Mouse (Mus musculus): ENCODE results near the gene Ep300.

Gene Ep300

GRCm38 (mm10) chr15:81584913-81585745 lies at the start of gene Ep300:
Ep300 (plus strand) TSS chr15:81585351.
- peak; percentile 97 for DNase-seq

DNA sequence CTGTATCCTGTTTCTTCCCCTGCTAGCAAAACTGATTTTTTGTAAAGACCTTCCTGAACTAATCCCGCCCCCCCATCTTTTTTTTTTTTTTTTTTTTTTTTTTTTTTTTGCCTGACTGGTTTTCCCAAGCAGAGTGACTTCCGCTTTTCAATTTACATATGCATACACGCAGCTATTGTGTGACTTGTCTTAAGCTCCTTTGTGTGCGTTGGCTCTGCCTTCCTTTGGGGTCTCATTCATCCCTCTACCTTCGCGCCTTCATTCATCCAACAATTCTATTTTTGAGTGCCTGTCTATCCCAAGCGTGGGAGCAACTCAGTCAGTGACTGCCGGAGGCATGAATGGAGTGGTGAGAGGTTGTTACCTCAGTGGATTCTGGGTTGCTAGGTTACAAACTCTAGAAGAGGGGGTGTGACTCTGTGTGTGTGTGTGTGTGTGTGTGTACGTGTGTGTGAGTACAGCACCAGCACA lies 49.2 kb upstream of the Ep300 start:
- DNase-seq: no peak

- DNase-seq: no peak
Measured at GRCm38 (mm10) chr15:81538149-81538548, 47.0 kb upstream of the Ep300 start.

DNA sequence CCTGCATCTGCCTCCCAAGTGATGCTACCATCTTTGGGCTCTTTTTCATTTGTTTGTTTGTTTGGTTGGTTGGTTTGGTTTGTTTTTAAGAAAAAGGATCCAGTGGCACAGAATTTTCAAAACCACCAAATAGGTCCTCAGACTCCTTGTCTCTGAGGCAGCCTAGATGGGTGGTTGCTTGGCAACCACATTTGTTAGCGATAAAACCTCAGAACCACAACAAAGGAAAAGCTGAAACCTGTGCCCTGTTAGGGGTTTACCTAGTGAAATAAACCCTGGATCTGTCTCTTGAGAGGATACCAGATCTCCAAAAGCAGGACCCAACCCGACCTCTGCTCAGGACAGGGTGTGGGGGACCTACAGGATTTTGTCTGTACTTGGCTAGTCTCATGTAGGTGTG lies 45.6 kb upstream of the Ep300 start:
- DNase-seq: no peak

GRCm38 (mm10) chr15:81544916-81545315 lies 40.2 kb upstream of the Ep300 start:
- no peak for DNase-seq

GRCm38 (mm10) chr15:81545387-81546176 lies 39.6 kb upstream of the Ep300 start:
- no peak for DNase-seq

DNA sequence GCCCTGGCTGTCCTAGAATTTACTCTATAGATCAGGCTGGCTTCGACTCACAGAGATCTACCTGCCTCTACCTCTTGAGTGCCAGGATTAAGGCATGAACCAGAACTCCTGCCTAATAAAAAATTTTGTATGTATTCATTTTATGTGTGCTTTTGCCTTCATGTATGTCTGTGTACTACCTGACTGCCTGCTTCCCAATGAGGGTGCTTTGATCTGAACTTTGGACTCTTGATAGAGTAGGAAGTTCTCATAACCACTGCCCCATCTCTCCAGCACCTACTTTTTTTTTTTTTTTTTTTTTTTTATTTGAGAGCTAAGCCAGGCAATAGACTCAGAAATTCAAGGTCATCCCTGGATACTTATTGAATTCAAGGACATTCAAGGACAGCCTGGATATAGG lies 31.7 kb upstream of the Ep300 start:
- no peak for DNase-seq

DNA sequence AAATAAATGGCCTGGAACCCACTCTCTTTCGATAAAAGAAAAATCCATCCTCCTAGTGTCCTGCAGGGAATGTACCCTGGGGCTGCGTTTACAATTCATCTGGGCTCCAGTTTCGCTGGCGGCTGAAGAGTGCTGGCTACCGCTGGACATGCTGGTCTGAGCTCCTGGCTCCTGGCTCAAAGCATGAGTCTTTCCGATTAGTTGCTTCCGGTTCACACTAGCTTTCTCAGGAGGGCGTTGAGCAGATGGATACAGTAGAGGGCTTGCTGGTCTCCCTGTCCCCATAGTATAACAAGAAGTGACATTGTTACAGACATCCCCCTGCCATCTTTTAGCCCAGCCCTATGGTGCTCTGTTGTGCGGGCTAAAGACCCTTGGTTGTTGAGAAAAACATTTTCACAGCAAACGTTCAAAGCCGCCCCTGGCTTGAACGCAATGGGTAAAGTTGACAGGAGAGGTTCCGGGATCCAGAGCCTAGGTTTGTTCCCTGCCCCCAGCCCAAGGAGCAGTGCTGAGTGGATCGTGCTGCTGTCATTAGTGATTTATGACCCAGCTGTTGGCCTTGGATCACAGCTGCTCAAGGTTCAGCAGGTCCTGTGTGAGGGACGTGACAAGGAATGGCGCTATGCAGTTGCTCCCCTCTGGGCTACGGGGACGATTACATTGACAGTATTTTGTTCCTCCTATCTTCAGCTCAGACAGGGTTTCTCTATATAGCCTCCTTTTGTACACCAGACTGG lies 30.4 kb upstream of the Ep300 start:
- DNase-seq: no peak

DNA sequence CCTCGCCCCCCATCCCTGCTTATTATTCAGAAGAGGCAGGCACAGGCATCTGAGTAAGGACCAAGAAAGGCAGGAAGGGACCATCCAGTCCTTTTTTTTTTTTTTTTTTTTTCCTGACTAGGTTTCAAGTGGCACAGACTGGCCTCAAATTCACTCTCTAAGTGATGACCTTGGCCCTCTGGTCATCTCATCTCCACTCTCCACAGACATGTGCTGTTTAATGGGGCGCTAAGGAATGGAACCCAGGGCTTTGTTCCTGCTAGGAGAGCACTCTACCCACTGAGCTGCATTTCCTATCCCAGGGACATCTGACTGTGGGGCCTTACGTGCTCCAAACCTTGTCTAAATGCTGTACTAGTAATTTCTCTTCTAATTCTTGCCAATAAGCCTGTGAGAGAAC lies 29.2 kb upstream of the Ep300 start:
- DNase-seq: no peak

DNA sequence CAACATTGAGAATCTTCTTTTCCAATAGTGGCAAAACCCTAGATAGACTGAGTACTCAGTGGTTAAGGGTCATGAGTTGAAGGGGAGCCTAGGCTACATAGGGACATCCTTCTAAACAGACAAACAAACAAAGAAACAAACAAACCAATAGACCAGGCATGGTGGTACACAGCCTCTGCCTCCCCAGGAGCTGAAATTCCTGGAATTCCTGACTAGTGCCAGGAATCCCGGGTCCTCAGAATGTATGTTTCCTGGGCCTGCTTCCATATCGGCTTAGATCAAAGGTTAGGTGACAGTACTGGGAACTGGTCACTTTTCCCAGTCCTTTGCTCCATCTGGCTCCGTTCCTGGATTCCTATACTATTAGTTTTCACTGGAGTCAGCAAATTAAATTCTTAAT lies 23.6 kb upstream of the Ep300 start:
- no peak for DNase-seq

DNA sequence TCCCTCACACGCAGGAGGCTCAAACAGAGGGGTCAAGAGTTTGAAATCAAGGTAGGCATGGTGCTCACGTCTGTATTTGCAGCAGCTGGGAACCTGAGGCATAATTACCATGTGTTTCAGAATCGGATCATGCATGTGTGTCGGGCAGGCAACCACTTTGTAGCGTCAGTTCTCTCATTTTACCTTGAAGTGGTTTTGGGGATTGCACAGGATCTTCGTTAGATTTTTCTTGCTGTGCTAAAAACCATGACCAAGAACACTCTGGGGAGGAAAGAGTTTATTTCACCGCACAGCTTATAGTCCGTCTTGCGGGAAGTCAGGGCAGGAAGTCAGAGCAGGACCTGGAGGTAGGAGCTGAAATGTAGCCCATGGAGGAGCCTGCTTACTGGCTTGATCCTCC lies 23.2 kb upstream of the Ep300 start:
- no peak for DNase-seq

- no peak for DNase-seq
Measured at GRCm38 (mm10) chr15:81562491-81563488, 22.4 kb upstream of the Ep300 start.

- DNase-seq: no peak
Measured at GRCm38 (mm10) chr15:81568093-81568492, 17.1 kb upstream of the Ep300 start.

DNA sequence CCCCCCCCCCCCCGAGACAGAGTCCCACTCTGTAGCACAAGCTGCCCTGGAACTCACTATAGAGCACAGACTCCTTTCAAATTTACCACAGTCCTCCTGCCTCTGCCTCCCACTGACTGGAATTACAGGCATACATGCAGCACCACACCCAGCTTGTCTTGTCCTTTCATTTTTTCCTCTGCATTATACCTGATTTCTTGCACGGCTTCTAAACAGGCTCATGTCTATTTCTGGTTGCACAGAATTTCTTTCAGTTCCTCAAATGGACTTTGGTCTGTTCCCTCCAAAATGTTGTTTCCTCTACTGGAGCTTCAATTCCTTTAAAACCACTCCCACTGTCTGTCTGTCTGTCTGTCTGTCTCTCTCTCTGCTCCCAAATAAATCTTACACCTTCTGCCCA lies 16.6 kb upstream of the Ep300 start:
- DNase-seq: no peak

- no peak for DNase-seq
Measured at GRCm38 (mm10) chr15:81576961-81577360, 8.2 kb upstream of the Ep300 start.

DNA sequence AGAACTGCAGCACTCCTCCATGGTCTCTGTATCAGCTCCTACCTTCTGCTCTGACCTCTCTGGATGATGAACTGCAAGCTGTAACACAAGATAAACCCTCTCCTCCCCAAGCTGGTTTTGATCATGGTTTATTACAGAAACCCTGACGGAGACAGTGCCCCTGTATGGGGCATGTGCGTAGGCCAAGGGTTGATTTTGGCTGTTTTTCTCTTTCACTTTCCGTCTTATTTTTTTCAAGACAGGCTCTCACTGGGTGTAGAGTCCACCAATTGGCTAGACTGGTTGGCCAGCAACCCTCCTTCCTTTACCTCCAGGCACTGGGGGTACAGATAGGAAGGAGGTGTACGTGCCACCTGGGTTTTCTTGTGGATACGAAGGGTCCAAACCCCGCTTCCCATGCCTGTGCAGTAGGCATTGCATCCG lies 7.4 kb upstream of the Ep300 start:
- DNase-seq: no peak

GRCm38 (mm10) chr15:81584466-81584865 lies 685 bp upstream of the Ep300 start:
- no peak for DNase-seq

- peak; percentile 89 to 94 for DNase-seq
Measured at GRCm38 (mm10) chr15:81585746-81586461, 753 bp downstream of the Ep300 start.

- DNase-seq: peak in 1 of 2 experiments; percentile 45
Measured at GRCm38 (mm10) chr15:81586466-81586865, 1.3 kb downstream of the Ep300 start.

DNA sequence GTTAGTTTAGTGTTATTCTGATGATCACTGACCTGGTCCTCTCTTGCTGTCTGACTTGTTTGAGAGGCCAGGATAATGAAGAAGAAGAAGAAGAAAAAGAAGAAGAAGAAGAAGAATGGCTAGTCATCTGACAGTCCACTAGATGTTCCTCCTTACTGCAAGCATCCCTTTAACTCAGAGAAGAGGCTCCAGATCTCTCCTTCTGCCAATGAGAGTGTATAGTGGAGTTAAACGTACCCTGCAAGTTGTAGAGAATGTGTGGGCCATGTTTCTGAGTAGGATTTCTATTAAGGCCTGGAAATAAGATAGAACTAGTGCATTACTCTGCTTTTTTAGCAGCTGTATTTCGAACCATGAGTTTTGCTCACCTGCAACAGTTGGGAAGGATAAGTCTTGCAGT lies 2.5 kb downstream of the Ep300 start:
- no peak for DNase-seq

GRCm38 (mm10) chr15:81594146-81594696 lies 9.1 kb downstream of the Ep300 start:
- DNase-seq: no peak
